Mouse (Mus musculus): ENCODE measurements around the gene Nos3. TPM values are rescaled to one million over a fixed set of nuclear protein-coding genes. Genes with fewer than 3 reads are reported as not detected.

Nos3 gene
- polyA plus RNA-seq, 1 experiment from 2014 or later, result 8.6 TPM

DNA sequence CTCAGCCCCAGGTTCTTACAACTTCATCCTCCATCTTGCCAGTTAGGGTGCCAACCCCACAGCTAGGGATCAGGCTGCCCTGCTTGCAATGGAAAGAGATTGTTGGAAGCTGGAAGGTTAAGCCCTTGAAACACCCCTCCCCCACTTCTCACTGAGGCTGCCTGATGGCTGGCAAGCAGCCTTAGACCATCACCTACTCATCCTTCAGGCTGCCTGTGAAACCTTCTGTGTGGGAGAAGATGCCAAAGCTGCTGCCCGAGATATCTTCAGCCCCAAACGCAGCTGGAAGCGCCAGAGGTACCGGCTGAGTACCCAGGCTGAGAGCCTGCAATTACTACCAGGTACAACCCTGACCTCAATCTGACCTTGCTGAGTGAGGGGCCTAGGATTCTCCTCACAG lies 14.9 kb downstream of the Nos3 start:
- Histone ChIP-seq H3K4me3 (ENCODE audit: low read length) (no peak overlapping the region), H3K9me3 (ENCODE audit: control insufficient read depth, low read length) (no peaks in the 10 kb centered on the region), H3K27ac (ENCODE audit: low read depth, low read length) (no peak overlapping the region), H3K9ac (ENCODE audit: low read depth, low read length) (no peak overlapping the region), H3K36me3 (ENCODE audit: control insufficient read depth, insufficient read depth, low read length) (no peaks in the 10 kb centered on the region), H3K4me2 (ENCODE audit: low read length) (no peak overlapping the region), H3K27me3 (replicated peaks; ENCODE audit: control insufficient read depth, insufficient read depth, low read length) (no peaks in the 10 kb centered on the region), H3K4me1 (ENCODE audit: control insufficient read depth, insufficient read depth, low read depth, low read length) (peaks cover 11% of the 10 kb centered on the region)
- no peak for ATAC-seq
- WGBS, result 79% methylated on average over 4 of the region's 4 CpGs

DNA sequence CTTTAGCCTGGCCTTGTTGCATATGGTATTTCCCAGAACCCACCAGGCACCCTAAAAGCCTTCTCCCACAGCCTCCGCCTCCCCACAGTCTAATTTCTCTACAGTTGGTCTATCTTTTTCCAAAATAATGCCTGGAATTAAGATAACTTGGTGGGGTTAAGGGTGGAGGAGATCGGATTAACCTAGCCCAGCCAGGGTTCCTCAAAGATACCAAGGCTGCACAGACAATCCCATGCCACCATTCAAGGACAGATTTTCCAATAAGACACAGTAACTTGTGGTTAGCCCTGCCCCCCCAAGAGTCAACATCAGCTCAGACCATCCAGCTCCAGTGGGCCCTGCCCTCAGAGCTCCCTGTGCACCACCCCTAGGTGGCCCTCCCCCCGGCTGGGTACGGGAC lies 15.9 kb downstream of the Nos3 start:
- no peak overlapping the region for H3K27ac ChIP-seq (ENCODE audit: low read depth, low read length)
- no peak overlapping the region for H3K4me3 ChIP-seq (ENCODE audit: low read length)
- peaks cover 11% of the 10 kb centered on the region for H3K4me1 ChIP-seq (ENCODE audit: control insufficient read depth, insufficient read depth, low read depth, low read length)
- no peak overlapping the region for H3K9ac ChIP-seq (ENCODE audit: low read depth, low read length)
- H3K9me3 ChIP-seq (ENCODE audit: control insufficient read depth, low read length), result no peaks in the 10 kb centered on the region
- H3K36me3 ChIP-seq (ENCODE audit: control insufficient read depth, insufficient read depth, low read length), result no peaks in the 10 kb centered on the region
- no peak for ATAC-seq
- 90% methylated on average over 4 of the region's 4 CpGs for WGBS
- H3K27me3 ChIP-seq (replicated peaks; ENCODE audit: control insufficient read depth, insufficient read depth, low read length), result no peaks in the 10 kb centered on the region
- H3K4me2 ChIP-seq (ENCODE audit: low read length), result no peak overlapping the region

DNA sequence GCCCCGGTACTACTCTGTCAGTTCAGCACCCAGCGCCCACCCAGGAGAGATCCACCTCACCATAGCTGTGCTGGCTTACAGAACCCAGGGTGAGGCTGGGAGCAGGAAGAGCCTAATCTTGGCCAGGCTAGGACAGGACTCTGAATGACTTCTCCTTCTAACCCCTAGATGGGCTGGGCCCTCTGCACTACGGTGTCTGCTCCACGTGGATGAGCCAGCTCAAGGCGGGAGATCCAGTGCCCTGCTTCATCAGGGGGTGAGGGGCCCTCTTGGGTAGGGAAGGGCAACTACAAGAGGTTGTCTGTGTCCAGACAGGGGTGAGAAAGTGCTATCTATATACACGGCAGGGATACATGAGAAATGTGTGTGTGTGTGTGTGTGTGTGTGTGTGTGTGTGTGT lies 16.9 kb downstream of the Nos3 start:
- no peaks in the 10 kb centered on the region for H3K36me3 ChIP-seq (ENCODE audit: control insufficient read depth, insufficient read depth, low read length)
- H3K9ac ChIP-seq (ENCODE audit: low read depth, low read length), result no peak overlapping the region
- no peak for ATAC-seq
- H3K27me3 ChIP-seq (replicated peaks; ENCODE audit: control insufficient read depth, insufficient read depth, low read length), result 0 out of 2 replicates have a peak, but pooled peaks cover 2% of the 10 kb centered on the region
- no peak overlapping the region for H3K4me3 ChIP-seq (ENCODE audit: low read length)
- no peak overlapping the region for H3K4me2 ChIP-seq (ENCODE audit: low read length)
- 74% methylated on average over 6 of the region's 6 CpGs for WGBS
- no peaks in the 10 kb centered on the region for H3K9me3 ChIP-seq (ENCODE audit: control insufficient read depth, low read length)
- no peak overlapping the region for H3K27ac ChIP-seq (ENCODE audit: low read depth, low read length)
- H3K4me1 ChIP-seq (ENCODE audit: control insufficient read depth, insufficient read depth, low read depth, low read length), result peaks cover 11% of the 10 kb centered on the region

DNA sequence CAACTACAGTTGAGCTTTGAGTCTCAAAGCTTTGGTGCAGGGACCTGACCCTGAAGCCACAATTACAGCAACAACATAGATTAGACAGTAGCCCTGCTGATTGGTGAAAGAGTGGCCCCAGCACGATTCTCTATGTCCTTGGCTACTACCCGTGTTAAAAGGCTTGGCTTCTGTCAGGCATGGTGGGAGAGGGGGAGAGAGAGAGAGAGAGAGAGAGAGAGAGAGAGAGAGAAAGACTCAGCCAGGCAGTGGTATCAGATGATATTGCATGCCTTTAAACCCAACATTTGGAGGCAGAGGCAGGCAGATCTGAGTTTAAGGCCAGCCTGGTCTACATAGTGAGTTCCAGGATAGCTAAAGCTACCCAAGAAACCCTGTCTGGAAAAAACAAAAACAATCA lies 17.4 kb downstream of the Nos3 start:
- WGBS, result 73% methylated on average over 2 of the region's 2 CpGs

GRCm38 (mm10) chr5:24383026-24383859 lies 18.6 kb downstream of the Nos3 start:
- H3K4me3 ChIP-seq (ENCODE audit: low read length), result peak overlapping the region; percentile 54
- no peaks in the 10 kb centered on the region for H3K36me3 ChIP-seq (ENCODE audit: control insufficient read depth, insufficient read depth, low read length)
- peak overlapping the region; percentile 77 for H3K9ac ChIP-seq (ENCODE audit: low read depth, low read length)
- peak; percentile 86 for ATAC-seq
- peak overlapping the region; percentile 78 for H3K27ac ChIP-seq (ENCODE audit: low read depth, low read length)
- peaks cover 26% of the 10 kb centered on the region for H3K4me1 ChIP-seq (ENCODE audit: control insufficient read depth, insufficient read depth, low read depth, low read length)
- H3K27me3 ChIP-seq (replicated peaks; ENCODE audit: control insufficient read depth, insufficient read depth, low read length), result 0 out of 2 replicates have a peak, but pooled peaks cover 2% of the 10 kb centered on the region
- H3K4me2 ChIP-seq (ENCODE audit: low read length), result peak overlapping the region; percentile 82
- under 1% methylated on average over 34 of the region's 34 CpGs for WGBS
- no peaks in the 10 kb centered on the region for H3K9me3 ChIP-seq (ENCODE audit: control insufficient read depth, low read length)

More for the DNA sequence above, 17.4 kb downstream of the Nos3 start:
- H3K4me3 ChIP-seq (ENCODE audit: low read length), result no peak overlapping the region
- H3K4me1 ChIP-seq (ENCODE audit: control insufficient read depth, insufficient read depth, low read depth, low read length), result peaks cover 14% of the 10 kb centered on the region
- no peaks in the 10 kb centered on the region for H3K36me3 ChIP-seq (ENCODE audit: control insufficient read depth, insufficient read depth, low read length)
- no peak overlapping the region for H3K9ac ChIP-seq (ENCODE audit: low read depth, low read length)
- H3K4me2 ChIP-seq (ENCODE audit: low read length), result no peak overlapping the region
- 0 out of 2 replicates have a peak, but pooled peaks cover 2% of the 10 kb centered on the region for H3K27me3 ChIP-seq (replicated peaks; ENCODE audit: control insufficient read depth, insufficient read depth, low read length)
- no peaks in the 10 kb centered on the region for H3K9me3 ChIP-seq (ENCODE audit: control insufficient read depth, low read length)
- no peak for ATAC-seq
- H3K27ac ChIP-seq (ENCODE audit: low read depth, low read length), result no peak overlapping the region

DNA sequence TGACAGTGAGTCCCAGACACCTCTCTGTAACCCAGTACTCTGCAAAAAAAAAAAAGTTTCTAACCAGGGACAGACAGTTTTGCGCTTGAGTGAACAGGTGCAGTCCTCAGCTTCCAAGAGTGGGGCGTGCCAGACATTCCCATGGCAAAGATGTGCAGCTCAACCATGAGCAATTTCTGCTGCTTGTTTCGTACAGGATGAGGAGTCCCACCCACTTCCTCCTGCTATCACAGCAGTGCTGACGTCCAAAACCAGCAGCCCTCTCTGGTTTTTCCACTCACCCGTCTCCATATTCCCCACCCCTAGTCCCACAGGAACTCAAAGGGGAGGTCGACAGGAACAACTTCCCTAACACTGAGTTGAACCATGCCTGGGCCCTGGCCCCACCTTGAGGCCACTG lies 19.8 kb downstream of the Nos3 start:
- H3K4me1 ChIP-seq (ENCODE audit: control insufficient read depth, insufficient read depth, low read depth, low read length), result peaks cover 29% of the 10 kb centered on the region
- H3K27ac ChIP-seq (ENCODE audit: low read depth, low read length), result no peak overlapping the region
- no peak for ATAC-seq
- H3K4me3 ChIP-seq (ENCODE audit: low read length), result no peak overlapping the region
- no peak overlapping the region for H3K9ac ChIP-seq (ENCODE audit: low read depth, low read length)
- H3K9me3 ChIP-seq (ENCODE audit: control insufficient read depth, low read length), result no peaks in the 10 kb centered on the region
- WGBS, result 65% methylated on average over 6 of the region's 6 CpGs
- H3K36me3 ChIP-seq (ENCODE audit: control insufficient read depth, insufficient read depth, low read length), result no peaks in the 10 kb centered on the region
- peak overlapping the region; percentile 82 for H3K4me2 ChIP-seq (ENCODE audit: low read length)
- H3K27me3 ChIP-seq (replicated peaks; ENCODE audit: control insufficient read depth, insufficient read depth, low read length), result peaks cover 6% of the 10 kb centered on the region

- no peaks in the 10 kb centered on the region for H3K36me3 ChIP-seq (ENCODE audit: control insufficient read depth, insufficient read depth, low read length)
- 89% methylated on average over 5 of the region's 5 CpGs for WGBS
- H3K27ac ChIP-seq (ENCODE audit: low read depth, low read length), result no peak overlapping the region
- no peaks in the 10 kb centered on the region for H3K9me3 ChIP-seq (ENCODE audit: control insufficient read depth, low read length)
- H3K4me3 ChIP-seq (ENCODE audit: low read length), result no peak overlapping the region
- H3K4me2 ChIP-seq (ENCODE audit: low read length), result no peak overlapping the region
- peaks cover 29% of the 10 kb centered on the region for H3K4me1 ChIP-seq (ENCODE audit: control insufficient read depth, insufficient read depth, low read depth, low read length)
- no peak for ATAC-seq
- H3K9ac ChIP-seq (ENCODE audit: low read depth, low read length), result no peak overlapping the region
- H3K27me3 ChIP-seq (replicated peaks; ENCODE audit: control insufficient read depth, insufficient read depth, low read length), result peaks cover 8% of the 10 kb centered on the region
Measured at GRCm38 (mm10) chr5:24385374-24385773, 20.8 kb downstream of the Nos3 start.

GRCm38 (mm10) chr5:24385887-24386550 lies 21.4 kb downstream of the Nos3 start:
- H3K9ac ChIP-seq (ENCODE audit: low read depth, low read length), result no peak overlapping the region
- no peak overlapping the region for H3K4me3 ChIP-seq (ENCODE audit: low read length)
- no peak overlapping the region; the same call in 1 of the 2 replicates for H3K4me2 ChIP-seq (ENCODE audit: low read length)
- no peak for ATAC-seq
- no peak overlapping the region for H3K27ac ChIP-seq (ENCODE audit: low read depth, low read length)
- H3K36me3 ChIP-seq (ENCODE audit: control insufficient read depth, insufficient read depth, low read length), result no peaks in the 10 kb centered on the region
- WGBS, result 82% methylated on average over 10 of the region's 10 CpGs
- H3K4me1 ChIP-seq (ENCODE audit: control insufficient read depth, insufficient read depth, low read depth, low read length), result peaks cover 29% of the 10 kb centered on the region
- H3K27me3 ChIP-seq (replicated peaks; ENCODE audit: control insufficient read depth, insufficient read depth, low read length), result peaks cover 8% of the 10 kb centered on the region
- H3K9me3 ChIP-seq (ENCODE audit: control insufficient read depth, low read length), result no peaks in the 10 kb centered on the region

Data from hindbrain, embryonic 16.5 days (tissue).